Mouse (Mus musculus) MEL (cell line): ENCODE measurements around the gene Cntn4. TPM values are rescaled to one million over a fixed set of nuclear protein-coding genes. Genes with fewer than 3 reads are reported as not detected.

Experiments
- DNase-seq: peaks from one replicate; pipeline ENCODE4 v3.0.0; 2011; ENCODE audit warnings: low read depth, low spot score
- H3K27ac ChIP-seq: 2 replicates; pipeline ENCODE4 v1.5.1; 2012; ENCODE audit warnings: low read depth, mild to moderate bottlenecking, control low read depth, low read length, moderate library complexity; ENCODE audit not compliant: control insufficient read depth
- H3K27me3 ChIP-seq, 2 experiments: fragments of 150-350 bp in 1 of 2; sonication (generic) in 1 of 2; 2 replicates each; pipeline ENCODE4 v1.6.1; 2012; ENCODE audit warnings: low read length in 2 of 2, mild to moderate bottlenecking in 2 of 2, improper control_type of control experiment in 1 of 2, moderate library complexity in 1 of 2; ENCODE audit not compliant: insufficient read depth in 2 of 2, control insufficient read depth in 1 of 2
- H3K36me3 ChIP-seq, 2 experiments: 2 replicates each; pipeline ENCODE4 v1.6.1; 2012 to 2014; ENCODE audit warnings: low read length in 2 of 2, improper control_type of control experiment in 1 of 2, inconsistent platforms in 1 of 2, mild to moderate bottlenecking in 1 of 2; ENCODE audit not compliant: insufficient read depth in 2 of 2, control insufficient read depth in 1 of 2
- H3K4me1 ChIP-seq, 2 experiments: fragments of 150-350 bp in 1 of 2; sonication (generic) in 1 of 2; 2 replicates each; pipeline ENCODE4 v1.6.1; 2012; ENCODE audit warnings: low read length in 2 of 2, improper control_type of control experiment in 1 of 2, mild to moderate bottlenecking in 1 of 2; ENCODE audit not compliant: insufficient read depth in 2 of 2, control insufficient read depth in 1 of 2
- H3K4me3 ChIP-seq, 2 experiments: fragments of 150-350 bp in 1 of 2; sonication (generic) in 1 of 2; 2 replicates each; pipeline ENCODE4 v1.5.1; 2012; ENCODE audit warnings: low read depth in 2 of 2, low read length in 2 of 2, mild to moderate bottlenecking in 2 of 2, moderate library complexity in 2 of 2, control low read depth in 1 of 2, improper control_type of control experiment in 1 of 2; ENCODE audit not compliant: control insufficient read depth in 1 of 2, insufficient read depth in 1 of 2
- H3K79me2 ChIP-seq: 2 replicates; pipeline ENCODE4 v1.6.1; 2012; ENCODE audit warnings: mild to moderate bottlenecking, low read length, moderate library complexity; ENCODE audit not compliant: control insufficient read depth, poor library complexity, insufficient read depth
- H3K9ac ChIP-seq: 2 replicates; pipeline ENCODE4 v1.6.1; 2012; ENCODE audit warnings: low read depth, mild to moderate bottlenecking, control low read depth, low read length, moderate library complexity; ENCODE audit not compliant: control insufficient read depth, poor library complexity, severe bottlenecking
- H3K9me3 ChIP-seq: fragments of 150-350 bp; sonication (generic); replicated peaks from 2 replicates; pipeline ENCODE4 v1.6.1; 2012; ENCODE audit warnings: mild to moderate bottlenecking, low read length, improper control_type of control experiment, moderate library complexity; ENCODE audit not compliant: insufficient read depth
- CHD1 ChIP-seq: IDR thresholded peaks from 2 replicates; pipeline ENCODE4 v1.6.1; 2012; ENCODE audit warnings: low read depth, mild to moderate bottlenecking, inconsistent platforms, low read length, improper control_type of control experiment
- CHD2 ChIP-seq: IDR thresholded peaks from 2 replicates; pipeline ENCODE4 v1.6.1; 2011; ENCODE audit warnings: low read length, improper control_type of control experiment
- CTCF ChIP-seq, 3 experiments: IDR thresholded peaks in 2 of 3; conservative IDR thresholded peaks in 1 of 3; 2 replicates each; pipeline ENCODE4 v1.5.1; 2011 to 2012; ENCODE audit warnings: low read length in 3 of 3, low read depth in 2 of 3, mild to moderate bottlenecking in 2 of 3, improper control_type of control experiment in 1 of 3, inconsistent platforms in 1 of 3, mixed read lengths in 1 of 3, moderate library complexity in 1 of 3; ENCODE audit not compliant: control insufficient read depth in 1 of 3, insufficient read depth in 1 of 3, poor library complexity in 1 of 3, severe bottlenecking in 1 of 3
- E2F4 ChIP-seq: IDR thresholded peaks from 2 replicates; pipeline ENCODE4 v1.6.1; 2011; ENCODE audit warnings: low read depth, low read length, improper control_type of control experiment, borderline replicate concordance
- GABPA ChIP-seq: IDR thresholded peaks from 2 replicates; pipeline ENCODE4 v1.6.1; 2012; ENCODE audit warnings: low read depth, mild to moderate bottlenecking, inconsistent platforms, low read length, improper control_type of control experiment, moderate library complexity
- JUND ChIP-seq: IDR thresholded peaks from 2 replicates; pipeline ENCODE4 v1.6.1; 2011; ENCODE audit warnings: low read depth, mild to moderate bottlenecking, improper control_type of control experiment, low read length
- KAT2A ChIP-seq: conservative IDR thresholded peaks from 2 replicates; pipeline ENCODE4 v1.6.1; 2012; ENCODE audit warnings: low read depth, low read length, improper control_type of control experiment, inconsistent platforms
- MEF2A ChIP-seq: IDR thresholded peaks from 2 replicates; pipeline ENCODE4 v1.6.1; 2014; ENCODE audit warnings: low read depth, mild to moderate bottlenecking, inconsistent platforms, low read length, improper control_type of control experiment; ENCODE audit not compliant: poor library complexity, insufficient replicate concordance, severe bottlenecking; ENCODE audit errors: extremely low read depth
- MXI1 ChIP-seq: IDR thresholded peaks from 2 replicates; pipeline ENCODE4 v1.6.1; 2011; ENCODE audit warnings: mild to moderate bottlenecking, low read depth, low read length, improper control_type of control experiment
- MYB ChIP-seq: IDR thresholded peaks from 2 replicates; pipeline ENCODE4 v1.6.1; 2011; ENCODE audit warnings: mild to moderate bottlenecking, low read depth, low read length, improper control_type of control experiment
- NELFE ChIP-seq: IDR thresholded peaks from 2 replicates; pipeline ENCODE4 v1.6.1; 2011; ENCODE audit warnings: low read depth, low read length, improper control_type of control experiment
- POLR2AphosphoS2 ChIP-seq: IDR thresholded peaks from 2 replicates; pipeline ENCODE4 v1.6.1; 2011; ENCODE audit warnings: low read length, improper control_type of control experiment
- POLR2AphosphoS5 ChIP-seq: IDR thresholded peaks from 2 replicates; pipeline ENCODE4 v1.6.1; 2012; ENCODE audit warnings: low read depth, borderline replicate concordance, mild to moderate bottlenecking, inconsistent platforms, low read length, moderate library complexity, mixed read lengths
- RAD21 ChIP-seq: IDR thresholded peaks from 2 replicates; pipeline ENCODE4 v1.6.1; 2011; ENCODE audit warnings: mild to moderate bottlenecking, low read depth, low read length, improper control_type of control experiment
- RCOR1 ChIP-seq: IDR thresholded peaks from 2 replicates; pipeline ENCODE4 v1.6.1; 2012; ENCODE audit warnings: low read depth, mild to moderate bottlenecking, inconsistent platforms, low read length, improper control_type of control experiment
- SMC3 ChIP-seq: IDR thresholded peaks from 2 replicates; pipeline ENCODE4 v1.6.1; 2011; ENCODE audit warnings: low read depth, low read length, improper control_type of control experiment
- TAL1 ChIP-seq: IDR thresholded peaks from 2 replicates; pipeline ENCODE4 v1.6.1; 2012; ENCODE audit warnings: mild to moderate bottlenecking, inconsistent platforms, low read length, moderate library complexity, mixed read lengths
- TBP ChIP-seq: IDR thresholded peaks from 2 replicates; pipeline ENCODE4 v1.8.0; 2011; ENCODE audit warnings: low read depth, low read length, improper control_type of control experiment
- TCF12 ChIP-seq: IDR thresholded peaks from 2 replicates; pipeline ENCODE4 v1.6.1; 2014; ENCODE audit warnings: low read depth, mild to moderate bottlenecking, inconsistent platforms, low read length, improper control_type of control experiment, moderate library complexity
- UBTF ChIP-seq: IDR thresholded peaks from 2 replicates; pipeline ENCODE4 v1.6.1; 2012; ENCODE audit warnings: low read depth, mild to moderate bottlenecking, inconsistent platforms, low read length, improper control_type of control experiment, moderate library complexity, borderline replicate concordance; ENCODE audit not compliant: insufficient read depth
- ZKSCAN1 ChIP-seq: IDR thresholded peaks from 2 replicates; pipeline ENCODE4 v1.6.1; 2012; ENCODE audit warnings: low read depth, mild to moderate bottlenecking, inconsistent platforms, low read length, improper control_type of control experiment, moderate library complexity
- ZMIZ1 ChIP-seq: IDR thresholded peaks from 2 replicates; pipeline ENCODE4 v1.6.1; 2012; ENCODE audit warnings: low read depth, mild to moderate bottlenecking, inconsistent platforms, low read length, improper control_type of control experiment, moderate library complexity
- ZNF384 ChIP-seq: IDR thresholded peaks from 2 replicates; pipeline ENCODE4 v1.6.1; 2012; ENCODE audit warnings: low read depth, mild to moderate bottlenecking, inconsistent platforms, low read length, improper control_type of control experiment
- polyA plus RNA-seq, 2 experiments: library from polyadenylated mRNA; stranded (reverse) in 1 of 2; unstranded in 1 of 2; fragments of >175 nt in 1 of 2; fragments of >200 nt in 1 of 2; gene quantifications; 2 replicates each; pipeline versions ENCODE4 v1.2.1 to v1.2.4; 2012; ENCODE audit warnings: low replicate concordance in 2 of 2, low read depth in 1 of 2; ENCODE audit not compliant: insufficient read length in 2 of 2, insufficient read depth in 1 of 2, missing spikeins in 1 of 2
- total RNA-seq: library from RNA; depleted of rRNA; stranded (reverse); fragments of 300-350 nt; gene quantifications from 2 replicates; pipeline ENCODE4 v1.2.3, GENCODE M21; 2012

Gene Cntn4
- total and polyA plus RNA-seq, 3 experiments: not detected

DNA sequence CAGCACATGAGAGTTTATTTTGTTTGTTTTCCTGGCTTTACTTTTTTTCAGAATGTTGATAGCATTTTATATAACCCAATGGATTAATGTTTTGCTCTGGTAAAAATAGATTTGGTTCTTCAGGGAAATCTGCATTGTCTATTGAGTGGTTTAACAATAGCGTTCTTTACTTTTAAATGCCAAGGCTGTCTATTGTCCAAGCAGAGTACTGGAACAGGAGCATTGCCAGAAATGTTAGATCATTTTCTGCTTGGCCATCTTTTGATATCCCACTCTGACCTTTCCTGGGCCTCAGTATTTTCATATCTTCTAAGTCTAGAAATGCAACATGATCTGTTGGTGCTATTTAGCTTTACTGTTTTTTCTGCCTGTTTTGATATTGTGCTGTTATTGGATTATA lies 804.1 kb downstream of the Cntn4 start:
- H3K4me1 ChIP-seq: no peaks in the 10 kb centered on the region
- H3K4me3 ChIP-seq: no peak overlapping the region
- H3K36me3 ChIP-seq: no peaks in the 10 kb centered on the region
- no peak overlapping the region for H3K9ac ChIP-seq
- H3K79me2 ChIP-seq: no peaks in the 10 kb centered on the region
- TF ChIP-seq ZNF384: no peak
- no peak for TF ChIP-seq CHD2
- no peak for TF ChIP-seq UBTF
- no peak for TF ChIP-seq JUND
- TF ChIP-seq SMC3: no peak
- no peak for TF ChIP-seq RCOR1
- no peak for TF ChIP-seq KAT2A
- TF ChIP-seq TCF12: no peak
- no peak for TF ChIP-seq ZKSCAN1
- H3K9me3 ChIP-seq: no peaks in the 10 kb centered on the region
- H3K27me3 ChIP-seq: no peaks in the 10 kb centered on the region
- no peak for DNase-seq
- no peak overlapping the region for H3K27ac ChIP-seq

- Histone ChIP-seq H3K9me3 (no peaks in the 10 kb centered on the region), H3K36me3 (no peaks in the 10 kb centered on the region), H3K27ac (no peak overlapping the region), H3K4me1 (no peaks in the 10 kb centered on the region), H3K4me3 (no peak overlapping the region), H3K27me3 (no peaks in the 10 kb centered on the region), H3K9ac (no peak overlapping the region), H3K79me2 (no peaks in the 10 kb centered on the region)
- DNase-seq: no peak
- TF ChIP-seq POLR2AphosphoS2 (no peak), E2F4 (no peak), NELFE (no peak), ZKSCAN1 (no peak), SMC3 (no peak), GABPA (no peak), MXI1 (no peak), JUND (no peak), POLR2AphosphoS5 (no peak)
These were observed 818.8 kb downstream of the Cntn4 start for GRCm38 (mm10) chr6:106496303-106496702.

DNA sequence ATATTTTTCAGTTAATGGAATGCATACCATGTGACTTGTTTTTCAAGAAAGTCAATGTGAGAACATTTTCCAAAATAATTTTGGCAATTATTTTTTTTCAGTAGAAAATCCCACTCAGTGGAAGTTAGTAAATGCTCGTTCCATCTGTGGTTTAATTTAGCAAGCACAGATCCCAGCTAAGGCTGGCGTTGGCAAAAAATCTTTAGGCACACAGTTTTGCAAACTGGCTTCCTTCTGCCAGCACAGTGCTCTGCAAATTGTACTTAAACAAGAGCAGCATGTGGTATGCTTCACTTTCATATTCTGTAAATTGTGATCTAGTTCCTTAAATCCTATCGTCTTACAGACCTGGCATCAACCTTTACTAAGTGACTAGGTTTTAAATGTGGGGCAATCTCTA lies 821.7 kb downstream of the Cntn4 start:
- Histone ChIP-seq H3K27ac (no peak overlapping the region), H3K36me3 (no peaks in the 10 kb centered on the region), H3K4me1 (no peaks in the 10 kb centered on the region), H3K9me3 (no peaks in the 10 kb centered on the region), H3K4me3 (no peak overlapping the region), H3K27me3 (no peaks in the 10 kb centered on the region), H3K79me2 (no peaks in the 10 kb centered on the region), H3K9ac (no peak overlapping the region)
- TF ChIP-seq MYB (no peak), CHD1 (no peak), RAD21 (no peak), CTCF (IDR thresholded peaks at IDR 0.05 in 2 of 3, conservative IDR thresholded peaks at IDR 0.05 in 1 of 3; ENCODE audit: control insufficient read depth in 1 of 3, insufficient read depth in 1 of 3, low read depth in 2 of 3, low read length in 3 of 3, poor library complexity in 1 of 3, severe bottlenecking in 1 of 3) (no peak), ZMIZ1 (no peak), TAL1 (no peak), TBP (no peak), MEF2A (no peak)
- no peak for DNase-seq
